Mouse (Mus musculus) spleen, adult 2 months (tissue): Measurements from ENCODE around the gene Camsap1.

Experiments
- CTCF ChIP-seq: fragments of 200-500 bp; IDR thresholded peaks from 2 replicates; pipeline ENCODE4 v1.5.1; 2011; ENCODE audit warnings: mild to moderate bottlenecking, inconsistent platforms; ENCODE audit not compliant: insufficient read depth, insufficient read length, insufficient replicate concordance; ENCODE audit errors: extremely low read depth
- POLR2A ChIP-seq: fragments of 200-500 bp; IDR thresholded peaks from 2 replicates; pipeline ENCODE4 v1.6.1; 2011; ENCODE audit warnings: low read depth, low read length, inconsistent platforms

DNA sequence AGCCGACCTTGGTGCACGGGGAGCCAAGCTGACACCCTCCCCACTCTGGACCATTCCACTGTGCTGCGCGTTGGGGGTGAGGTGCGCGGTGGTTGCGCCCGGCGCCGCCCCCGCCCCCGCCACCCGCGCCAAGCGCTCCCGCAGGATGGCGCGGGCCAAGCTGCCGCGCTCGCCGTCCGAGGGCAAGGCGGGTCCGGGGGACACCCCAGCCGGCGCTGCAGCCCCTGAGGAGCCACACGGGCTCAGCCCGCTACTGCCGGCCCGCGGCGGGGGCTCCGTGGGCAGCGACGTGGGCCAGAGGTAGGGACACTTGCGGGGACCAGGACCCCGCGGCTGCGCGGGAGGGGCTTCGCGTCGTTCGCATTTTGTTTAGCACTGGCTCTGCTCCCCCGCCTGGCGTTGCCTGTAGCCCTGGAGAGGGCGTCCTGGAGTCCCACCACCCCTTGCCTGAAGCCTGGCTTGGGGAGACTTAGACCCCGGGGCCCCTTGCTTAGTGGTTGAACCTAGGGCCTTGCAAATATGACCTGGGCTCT lies 105.3 kb downstream of the Camsap1 start:
- TF ChIP-seq CTCF: no peak
- no peak for TF ChIP-seq POLR2A
